Mouse (Mus musculus) central nervous system, embryonic 14 days (tissue): ENCODE results near the gene Slc46a3. TPM values are rescaled to one million over a fixed set of nuclear protein-coding genes. Genes with fewer than 3 reads are reported as not detected.

Source experiments
- polyA plus RNA-seq: library from polyadenylated mRNA; depleted of rRNA; stranded (reverse); fragments of >200 nt; gene quantifications from 2 replicates; pipeline ENCODE4 v1.2.3, GENCODE M21; 2012; rRNA removed

The Slc46a3 gene
- polyA plus RNA-seq, result 4.4 and 4.5 TPM in 2 replicates

GRCm38 (mm10) chr5:147894455-147895076 is at the start of gene Slc46a3:
Slc46a3 (minus strand) TSS chr5:147894815.

GRCm38 (mm10) chr5:147860449-147861261 is 34.0 kb downstream of the Slc46a3 start, which contains the start of gene Pomp:
Pomp (plus strand) TSS chr5:147860461.

Other genes starting within 250 kb of the Slc46a3 start
- 5.0 and 5.4 TPM in 2 replicates for gene Flt1, start 168.8 kb downstream of the Slc46a3 start, polyA plus RNA-seq
- gene Pomp, start 34.4 kb downstream of the Slc46a3 start, polyA plus RNA-seq, result 284 and 322 TPM in 2 replicates
- gene Mtus2, start 62.5 kb upstream of the Slc46a3 start, polyA plus RNA-seq, result 12.8 and 15.6 TPM in 2 replicates